Mouse (Mus musculus): Measurements from ENCODE around the gene Max. TPM values are rescaled to one million over a fixed set of nuclear protein-coding genes. Genes with fewer than 3 reads are reported as not detected.

Max gene
- polyA plus RNA-seq, 1 experiment: 37.1 TPM

DNA sequence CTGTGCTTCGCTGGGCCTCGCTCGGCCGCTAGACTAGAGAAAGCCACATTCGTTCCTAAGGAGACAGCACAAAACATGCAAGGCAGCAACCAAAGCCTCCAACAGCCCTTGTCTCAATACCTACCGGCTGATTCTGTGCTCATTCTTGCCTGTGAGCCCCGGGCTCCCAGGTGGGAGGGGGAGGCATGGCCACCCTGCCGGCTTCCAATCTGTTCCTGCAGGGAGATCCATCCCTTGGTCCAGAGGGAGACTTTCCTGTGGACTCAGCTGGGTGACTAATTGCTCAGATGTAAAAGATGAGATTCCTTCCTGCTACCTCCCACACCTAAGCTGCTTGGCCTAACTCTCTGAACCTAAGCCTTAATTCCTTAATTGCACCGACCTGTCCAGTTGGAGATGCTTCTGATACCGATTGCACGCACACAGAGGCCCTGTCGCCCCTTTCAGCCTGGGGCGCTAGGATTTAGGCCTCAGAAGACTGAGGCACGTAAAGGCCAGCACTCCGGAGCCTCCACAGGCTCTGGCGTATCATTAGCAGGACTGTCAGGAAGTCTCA, 50.8 kb downstream of the Max start:
- WGBS: 95% methylated on average over 16 of the region's 16 CpGs
- H3K27ac ChIP-seq (ENCODE audit: insufficient read depth, low read length): no peak overlapping the region; the same call in 1 of the 2 replicates
- H3K27me3 ChIP-seq (ENCODE audit: control insufficient read depth, insufficient read depth, low read length): no peaks in the 10 kb centered on the region
- DNase-seq (ENCODE audit: low read depth in 1 of 2, low spot score in 2 of 2): no peak
- no peak overlapping the region for H3K4me3 ChIP-seq (ENCODE audit: extremely low read depth, insufficient read depth, insufficient read length)
- no peak for TF ChIP-seq CTCF (IDR thresholded peaks at IDR 0.05; ENCODE audit: extremely low read depth, insufficient read depth, insufficient read length, insufficient replicate concordance)
- no peak for TF ChIP-seq POLR2A (IDR thresholded peaks at IDR 0.05; ENCODE audit: low read depth, low read length)
- no peaks in the 10 kb centered on the region for H3K4me1 ChIP-seq (ENCODE audit: control insufficient read depth, insufficient read depth, insufficient read length)
- peaks cover 9% of the 10 kb centered on the region for H3K36me3 ChIP-seq (ENCODE audit: control insufficient read depth, insufficient read depth, low read length)

DNA sequence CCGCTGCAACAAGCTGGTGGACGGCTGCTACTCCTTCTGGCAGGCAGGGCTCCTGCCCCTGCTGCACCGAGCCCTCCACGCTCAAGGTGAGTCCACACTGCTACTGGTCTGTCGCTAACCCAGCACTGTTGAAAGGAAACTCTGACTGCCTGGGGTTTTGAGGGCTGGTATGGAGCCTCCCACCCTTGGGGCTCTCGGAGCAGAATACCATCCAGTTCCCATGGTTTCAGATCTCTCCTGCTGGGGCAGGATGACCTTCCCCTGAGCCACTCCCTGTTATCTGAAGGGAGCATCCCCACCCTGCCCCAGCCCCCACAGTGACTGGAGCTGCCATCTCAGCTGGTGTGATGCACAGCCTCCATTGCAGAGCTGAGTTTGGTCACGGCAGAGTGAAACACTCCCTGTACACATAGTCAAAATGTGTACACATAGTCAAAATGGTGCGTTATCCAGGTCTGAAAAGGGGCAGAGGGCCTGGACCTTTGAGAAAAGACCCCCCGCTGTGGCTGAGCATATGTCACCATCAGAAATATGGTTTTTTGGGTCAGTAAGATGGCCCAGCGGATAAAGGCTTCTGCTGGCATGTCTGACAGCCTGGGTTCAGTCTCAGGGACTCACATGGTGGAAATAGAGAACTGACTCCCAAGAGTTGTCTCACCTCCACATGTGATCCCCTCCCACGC, 51.6 kb downstream of the Max start:
- Histone ChIP-seq H3K27ac (ENCODE audit: insufficient read depth, low read length) (no peak overlapping the region; the same call in 1 of the 2 replicates), H3K4me1 (ENCODE audit: control insufficient read depth, insufficient read depth, insufficient read length) (no peaks in the 10 kb centered on the region), H3K4me3 (ENCODE audit: extremely low read depth, insufficient read depth, insufficient read length) (no peak overlapping the region), H3K27me3 (ENCODE audit: control insufficient read depth, insufficient read depth, low read length) (no peaks in the 10 kb centered on the region), H3K36me3 (ENCODE audit: control insufficient read depth, insufficient read depth, low read length) (peaks cover 9% of the 10 kb centered on the region)
- no peak for DNase-seq (ENCODE audit: low read depth in 1 of 2, low spot score in 2 of 2)
- no peak for TF ChIP-seq POLR2A (IDR thresholded peaks at IDR 0.05; ENCODE audit: low read depth, low read length)
- TF ChIP-seq CTCF (IDR thresholded peaks at IDR 0.05; ENCODE audit: extremely low read depth, insufficient read depth, insufficient read length, insufficient replicate concordance): no peak
- 93% methylated on average over 11 of the region's 11 CpGs for WGBS

DNA sequence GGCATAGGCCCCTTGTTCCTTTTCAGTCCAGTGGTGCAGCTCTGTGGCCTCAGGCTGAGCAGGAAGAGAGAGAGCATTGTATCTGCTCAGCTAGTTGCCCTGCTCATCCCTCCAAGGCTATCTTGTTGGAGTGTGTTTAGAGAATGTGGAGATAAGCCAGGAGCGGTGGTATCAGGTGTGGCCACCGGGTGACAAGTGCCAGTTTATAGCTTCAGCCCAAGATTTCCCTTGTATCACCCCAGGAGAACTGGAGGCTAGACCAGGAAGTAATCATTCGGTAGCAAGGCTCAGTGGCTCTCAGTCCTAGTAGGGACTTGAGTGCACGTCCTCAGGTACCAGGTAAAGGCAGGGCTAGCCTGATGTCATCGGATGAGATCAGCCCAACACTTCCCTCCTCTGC, 52.8 kb downstream of the Max start:
- no peak for TF ChIP-seq CTCF (IDR thresholded peaks at IDR 0.05; ENCODE audit: extremely low read depth, insufficient read depth, insufficient read length, insufficient replicate concordance)
- no peak for TF ChIP-seq POLR2A (IDR thresholded peaks at IDR 0.05; ENCODE audit: low read depth, low read length)

GRCm38 (mm10) chr12:76906278-76906677, 55.7 kb downstream of the Max start:
- no peak for TF ChIP-seq CTCF (IDR thresholded peaks at IDR 0.05; ENCODE audit: extremely low read depth, insufficient read depth, insufficient read length, insufficient replicate concordance)
- TF ChIP-seq POLR2A (IDR thresholded peaks at IDR 0.05; ENCODE audit: low read depth, low read length): no peak
- peaks cover 6% of the 10 kb centered on the region for H3K36me3 ChIP-seq (ENCODE audit: control insufficient read depth, insufficient read depth, low read length)
- no peak for DNase-seq (ENCODE audit: low read depth in 1 of 2, low spot score in 2 of 2)
- H3K27me3 ChIP-seq (ENCODE audit: control insufficient read depth, insufficient read depth, low read length): no peaks in the 10 kb centered on the region
- H3K4me1 ChIP-seq (ENCODE audit: control insufficient read depth, insufficient read depth, insufficient read length): no peaks in the 10 kb centered on the region
- H3K4me3 ChIP-seq (ENCODE audit: extremely low read depth, insufficient read depth, insufficient read length): no peak overlapping the region
- 83% methylated on average over 1 of the region's 1 CpGs for WGBS
- no peak overlapping the region for H3K27ac ChIP-seq (ENCODE audit: insufficient read depth, low read length)

More for the DNA sequence above, 52.8 kb downstream of the Max start:
- Histone ChIP-seq H3K4me1 (ENCODE audit: control insufficient read depth, insufficient read depth, insufficient read length) (no peaks in the 10 kb centered on the region), H3K27ac (ENCODE audit: insufficient read depth, low read length) (no peak overlapping the region; the same call in 1 of the 2 replicates), H3K27me3 (ENCODE audit: control insufficient read depth, insufficient read depth, low read length) (no peaks in the 10 kb centered on the region), H3K36me3 (ENCODE audit: control insufficient read depth, insufficient read depth, low read length) (peaks cover 7% of the 10 kb centered on the region), H3K4me3 (ENCODE audit: extremely low read depth, insufficient read depth, insufficient read length) (no peak overlapping the region)
- WGBS: 83% methylated on average over 5 of the region's 5 CpGs
- DNase-seq (ENCODE audit: low read depth in 1 of 2, low spot score in 2 of 2): no peak

GRCm38 (mm10) chr12:76901508-76902294, 60.3 kb downstream of the Max start:
- TF ChIP-seq POLR2A (IDR thresholded peaks at IDR 0.05; ENCODE audit: low read depth, low read length) (no peak), CTCF (IDR thresholded peaks at IDR 0.05; ENCODE audit: extremely low read depth, insufficient read depth, insufficient read length, insufficient replicate concordance) (no peak)
- no peak overlapping the region for H3K4me3 ChIP-seq (ENCODE audit: extremely low read depth, insufficient read depth, insufficient read length)
- H3K27me3 ChIP-seq (ENCODE audit: control insufficient read depth, insufficient read depth, low read length): no peaks in the 10 kb centered on the region
- 95% methylated on average over 3 of the region's 3 CpGs for WGBS
- H3K36me3 ChIP-seq (ENCODE audit: control insufficient read depth, insufficient read depth, low read length): 0 out of 2 replicates have a peak, but pooled peaks cover 1% of the 10 kb centered on the region
- H3K27ac ChIP-seq (ENCODE audit: insufficient read depth, low read length): no peak overlapping the region
- no peaks in the 10 kb centered on the region for H3K4me1 ChIP-seq (ENCODE audit: control insufficient read depth, insufficient read depth, insufficient read length)
- DNase-seq (ENCODE audit: low read depth in 1 of 2, low spot score in 2 of 2): no peak

DNA sequence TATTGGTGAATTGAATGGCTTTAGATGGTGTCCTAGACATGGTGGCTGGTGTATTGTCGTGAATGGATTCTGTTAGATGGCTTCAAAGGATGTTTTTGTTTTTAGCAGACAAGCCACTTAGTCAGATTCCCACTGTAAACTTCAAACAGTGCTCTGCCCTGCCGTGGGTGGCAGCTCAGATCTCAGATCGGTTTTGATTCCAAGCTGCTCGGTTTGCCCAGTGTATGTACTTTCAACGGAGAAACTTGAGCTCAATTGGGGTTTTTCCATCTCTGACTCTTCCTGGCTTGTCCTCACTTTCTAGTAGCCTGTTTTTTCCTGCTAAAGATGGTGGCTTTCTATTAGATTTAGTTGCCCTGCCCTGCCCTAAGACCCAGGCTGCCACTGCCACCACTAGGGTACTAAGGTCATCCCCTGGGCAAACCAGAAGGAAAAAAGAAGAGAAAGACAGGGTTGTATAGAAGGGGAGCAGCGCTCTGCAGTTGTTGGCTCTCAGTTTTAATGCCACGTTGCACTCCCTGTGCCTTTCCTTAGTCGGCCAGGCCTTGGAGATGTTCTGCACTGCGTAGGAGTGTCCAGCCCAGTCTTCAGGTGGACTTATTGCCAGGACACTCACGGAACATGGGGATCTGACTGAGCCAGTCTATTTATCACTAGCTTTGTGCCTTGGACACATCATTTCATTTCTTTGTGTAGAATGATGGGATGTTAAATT, 62.6 kb downstream of the Max start:
- Histone ChIP-seq H3K27me3 (ENCODE audit: control insufficient read depth, insufficient read depth, low read length) (no peaks in the 10 kb centered on the region), H3K4me3 (ENCODE audit: extremely low read depth, insufficient read depth, insufficient read length) (no peak overlapping the region), H3K36me3 (ENCODE audit: control insufficient read depth, insufficient read depth, low read length) (0 out of 2 replicates have a peak, but pooled peaks cover 1% of the 10 kb centered on the region), H3K4me1 (ENCODE audit: control insufficient read depth, insufficient read depth, insufficient read length) (no peaks in the 10 kb centered on the region), H3K27ac (ENCODE audit: insufficient read depth, low read length) (no peak overlapping the region)
- no peak for TF ChIP-seq POLR2A (IDR thresholded peaks at IDR 0.05; ENCODE audit: low read depth, low read length)
- no peak for TF ChIP-seq CTCF (IDR thresholded peaks at IDR 0.05; ENCODE audit: extremely low read depth, insufficient read depth, insufficient read length, insufficient replicate concordance)
- WGBS: 95% methylated on average over 10 of the region's 10 CpGs
- no peak for DNase-seq (ENCODE audit: low read depth in 1 of 2, low spot score in 2 of 2)

Data from spleen, adult 2 months (tissue).